Mouse (Mus musculus) cerebellum, postnatal 36 days (tissue): ENCODE results near the gene Usp32.

Experiments used
- DNase-seq, 2 experiments: peaks; one replicate each; pipeline ENCODE4 v3.0.0; 2021 to 2022; ENCODE audit warnings: mixed read lengths in 2 of 2

Usp32 gene

DNA sequence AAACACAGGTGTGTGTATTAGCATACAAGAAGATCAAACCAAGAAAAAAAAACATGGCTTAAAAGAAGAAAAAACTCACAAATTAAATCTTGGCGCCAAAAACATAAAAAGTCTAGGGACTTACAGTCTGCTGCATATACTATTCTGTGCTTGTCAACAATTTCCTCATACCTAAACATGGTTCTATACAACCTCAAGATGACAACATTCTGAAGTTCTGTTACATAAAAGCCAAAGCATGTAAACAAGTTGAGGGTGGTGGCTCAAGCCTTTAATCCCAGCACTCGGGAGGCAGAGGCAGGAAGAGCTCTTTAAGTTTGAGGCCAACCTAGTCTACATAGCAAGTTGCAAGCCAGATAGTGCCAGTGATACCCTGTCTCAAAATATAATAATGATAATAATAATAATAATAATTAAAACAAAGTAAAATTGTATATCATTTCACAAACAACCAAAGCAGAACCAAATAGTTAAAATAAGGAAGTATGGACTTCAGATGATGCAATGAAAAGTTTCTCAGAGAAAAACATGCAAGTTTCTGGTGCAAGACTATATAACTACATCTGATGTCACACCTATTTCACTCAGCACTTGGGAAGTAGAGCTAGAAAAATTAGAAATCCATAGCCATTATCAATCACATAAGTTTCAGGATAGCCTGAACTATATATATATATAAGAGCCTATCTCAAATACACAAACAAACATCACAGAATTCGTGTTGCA is 16.5 kb downstream of the Usp32 start:
- DNase-seq = no peak

- no peak for DNase-seq
Observed at GRCm38 (mm10) chr11:85122073-85122472, 17.9 kb downstream of the Usp32 start.

- DNase-seq = no peak
Observed at GRCm38 (mm10) chr11:85117160-85117559, 22.8 kb downstream of the Usp32 start.

GRCm38 (mm10) chr11:85116084-85116844 is 23.7 kb downstream of the Usp32 start:
- no peak for DNase-seq

- DNase-seq = no peak
Observed at GRCm38 (mm10) chr11:85109957-85110356, 30.0 kb downstream of the Usp32 start.

- DNase-seq = no peak
Observed at GRCm38 (mm10) chr11:85107217-85107616, 32.7 kb downstream of the Usp32 start.

DNA sequence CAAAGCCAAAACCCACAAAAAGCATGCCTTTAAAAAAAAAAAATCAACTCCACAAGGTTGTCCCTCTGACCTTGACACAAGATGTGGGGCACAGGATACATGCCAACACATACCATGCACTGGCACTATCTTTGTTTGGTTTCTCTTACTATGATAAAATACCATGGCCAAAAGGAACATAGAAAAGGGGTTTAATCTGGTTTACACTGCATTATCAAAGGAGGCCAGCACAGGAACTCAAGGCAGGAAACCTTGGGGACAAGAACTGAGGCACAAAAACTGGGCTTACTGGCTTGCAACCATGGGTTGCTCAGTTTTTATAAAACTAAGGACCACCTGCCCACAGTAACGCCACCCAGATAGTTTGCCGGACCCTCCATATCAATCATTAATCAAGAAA is 34.1 kb downstream of the Usp32 start:
- no peak for DNase-seq

DNA sequence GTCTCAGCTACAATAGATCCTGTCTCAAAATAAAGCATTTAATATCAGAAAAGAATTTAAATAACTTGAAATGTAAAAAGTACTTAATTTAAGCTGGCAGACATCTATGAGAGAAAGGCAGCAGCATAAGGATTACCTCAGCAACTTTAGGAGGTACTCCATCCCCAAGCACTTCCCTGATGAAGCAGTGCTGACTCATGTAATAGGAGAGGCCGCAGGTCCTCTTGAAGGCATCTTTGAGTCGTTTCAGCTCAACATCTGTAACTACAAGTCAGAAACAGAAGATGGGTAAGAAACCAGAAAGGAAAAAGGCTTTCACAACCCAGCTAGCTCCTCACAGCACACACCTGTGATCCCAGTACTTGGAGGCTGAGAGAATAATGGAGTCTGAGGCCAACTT is 36.2 kb downstream of the Usp32 start:
- DNase-seq = no peak

DNA sequence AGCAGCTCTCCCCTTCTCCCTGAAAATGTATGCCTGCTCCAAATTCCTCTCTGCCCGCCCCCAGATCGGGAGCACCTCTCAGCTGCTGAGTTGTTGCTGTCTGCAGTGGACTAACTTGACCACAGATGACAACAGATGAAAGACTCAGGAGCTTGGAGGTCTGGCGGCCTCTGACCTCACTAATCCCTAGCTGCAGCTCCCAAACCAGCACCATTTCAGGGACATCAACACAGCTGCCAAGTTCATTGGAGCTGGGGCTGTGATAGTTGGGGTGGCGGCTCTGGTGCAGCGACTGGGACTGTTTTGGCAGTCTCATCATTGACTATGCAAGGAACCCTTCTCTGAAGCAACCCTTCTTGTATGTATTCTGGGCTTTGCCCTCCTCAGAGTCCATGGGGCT is 44.8 kb downstream of the Usp32 start:
- DNase-seq = no peak

DNA sequence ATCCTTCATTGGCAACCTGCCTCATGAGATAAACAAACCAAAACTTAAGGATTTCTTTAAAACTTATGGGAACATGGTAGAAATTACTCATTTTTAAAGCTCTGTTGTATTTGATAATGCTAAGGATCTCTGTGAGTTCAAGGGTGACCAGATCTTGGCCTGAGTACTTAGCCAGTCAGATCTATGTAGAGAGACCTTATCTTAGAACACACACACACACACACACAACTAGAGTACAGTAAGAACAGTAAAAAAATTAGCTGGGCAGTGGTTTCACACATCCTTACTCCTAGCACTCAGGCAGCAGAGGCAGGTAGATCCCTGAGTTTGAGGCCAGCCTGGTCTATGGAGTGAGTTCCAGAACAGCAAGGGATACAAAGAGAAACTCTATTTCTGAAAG is 53.7 kb downstream of the Usp32 start:
- DNase-seq = no peak

GRCm38 (mm10) chr11:85067871-85068270 is 72.1 kb downstream of the Usp32 start:
- no peak for DNase-seq

DNA sequence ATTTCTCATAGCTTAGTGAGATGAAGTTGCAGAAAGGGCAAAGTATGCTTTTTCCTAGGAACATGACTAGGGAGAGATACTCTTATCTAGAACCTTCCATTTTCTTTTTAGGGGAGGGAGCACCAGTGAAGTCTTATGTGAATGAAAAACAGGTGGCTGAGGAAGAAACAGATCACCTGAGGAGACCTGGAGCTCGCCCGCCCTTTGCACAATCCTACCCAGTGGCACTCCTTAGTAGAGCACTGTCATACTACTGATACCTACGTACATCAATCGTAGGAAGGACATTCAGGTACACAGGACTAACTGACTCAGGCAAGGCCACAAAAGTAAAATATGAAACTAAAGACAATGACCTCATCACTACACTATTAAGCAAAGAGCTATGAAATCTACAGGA is 81.4 kb downstream of the Usp32 start:
- no peak for DNase-seq

GRCm38 (mm10) chr11:85057544-85057943 is 82.4 kb downstream of the Usp32 start:
- DNase-seq = no peak

DNA sequence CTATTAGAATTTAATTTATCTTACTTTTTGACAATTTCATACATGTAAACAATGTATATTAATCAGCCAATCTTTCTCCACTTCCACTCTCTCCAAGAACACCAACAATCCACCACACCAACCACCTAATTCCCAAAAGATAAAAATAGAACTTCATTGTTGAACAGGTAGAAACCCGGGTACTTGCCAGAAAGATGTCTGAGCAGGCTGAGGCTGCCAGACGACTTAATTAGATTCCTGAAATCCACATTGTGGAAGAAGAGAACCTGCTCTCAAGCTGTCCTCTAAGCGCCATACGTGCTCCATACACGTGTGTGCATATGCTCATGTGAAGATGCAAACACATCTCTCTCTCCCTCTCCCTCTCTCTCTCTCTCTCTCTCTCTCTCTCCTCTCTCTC is 83.1 kb downstream of the Usp32 start:
- DNase-seq = peak; percentile 15 to 21

DNA sequence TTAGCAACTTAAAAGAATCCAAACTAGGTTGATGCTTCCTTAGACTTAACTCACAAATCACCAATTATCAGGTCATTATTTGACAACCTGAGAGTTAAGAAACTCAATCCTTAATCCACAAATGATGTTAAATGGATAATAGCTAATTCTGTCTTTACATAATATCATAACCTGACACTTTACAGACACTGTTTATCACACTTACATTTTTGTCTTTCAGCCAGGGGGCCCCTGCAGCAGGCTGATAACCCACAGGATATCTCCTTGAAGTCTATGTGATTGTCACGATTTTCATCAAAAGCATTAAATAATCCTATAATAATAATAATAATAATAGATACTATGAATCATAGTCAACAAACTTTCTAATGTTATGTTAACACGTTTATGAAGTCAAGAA is 84.4 kb downstream of the Usp32 start:
- no peak for DNase-seq

DNA sequence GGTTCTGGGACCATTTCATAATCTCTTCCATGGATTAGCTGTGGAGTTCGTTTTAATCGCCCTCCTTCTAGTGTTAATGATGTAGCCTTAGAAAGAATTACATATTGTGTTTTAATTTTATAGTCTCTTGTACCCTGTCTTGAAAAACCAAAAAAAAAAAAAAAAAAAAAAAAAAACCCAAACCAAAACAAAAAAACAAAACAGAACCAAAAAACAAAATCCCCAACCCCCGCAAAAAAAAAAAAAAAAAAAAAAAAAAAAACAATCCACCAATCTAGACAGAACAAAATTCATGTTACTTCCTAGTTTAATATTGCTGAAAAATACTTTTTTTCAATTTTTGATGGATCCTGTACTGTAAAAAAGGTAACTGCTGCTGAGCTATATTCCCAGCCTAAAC is 100.7 kb downstream of the Usp32 start:
- DNase-seq = no peak

DNA sequence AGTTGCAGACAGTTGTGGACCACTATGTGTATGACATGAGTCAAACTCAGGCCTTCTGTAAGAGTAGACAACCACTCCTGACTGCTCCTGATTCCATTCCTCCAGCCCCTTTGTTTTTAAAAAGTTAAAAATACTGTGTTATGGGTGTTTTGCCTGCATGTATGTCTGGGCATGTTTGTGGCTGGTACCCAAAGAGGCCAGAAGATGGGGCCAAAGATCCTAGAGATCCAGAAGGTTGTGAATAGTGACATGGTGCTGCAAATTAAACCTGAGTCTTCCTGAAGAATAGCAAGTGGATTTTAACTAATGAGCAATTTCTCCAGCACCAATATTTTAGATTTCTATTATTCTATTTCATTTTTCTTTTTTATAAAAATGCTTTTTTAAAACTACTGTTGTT is 126.8 kb downstream of the Usp32 start:
- DNase-seq = no peak

DNA sequence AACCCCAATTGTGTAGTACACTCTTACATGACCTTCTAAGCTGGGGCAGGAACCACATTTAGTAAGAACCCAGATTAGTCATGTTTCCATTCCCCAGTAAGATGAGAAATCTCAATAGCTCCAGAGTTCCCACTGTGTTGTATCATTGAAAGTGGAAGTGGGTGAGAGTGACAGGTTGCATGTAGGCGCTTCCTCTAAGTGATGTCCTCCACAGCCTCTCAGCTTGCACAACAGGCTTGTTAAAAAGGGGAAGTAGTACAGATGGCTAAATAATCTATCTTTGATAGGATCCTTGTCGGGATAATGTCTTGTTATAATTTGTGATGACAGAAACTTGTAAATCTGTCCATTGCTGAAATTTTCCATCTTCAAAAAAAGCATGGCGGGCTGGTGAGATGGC is 136.4 kb downstream of the Usp32 start:
- DNase-seq = no peak

GRCm38 (mm10) chr11:84995241-84995640 is 144.7 kb downstream of the Usp32 start:
- DNase-seq = no peak

GRCm38 (mm10) chr11:84992996-84993395 is 147.0 kb downstream of the Usp32 start:
- DNase-seq = no peak

- no peak for DNase-seq
Observed at GRCm38 (mm10) chr11:84988341-84988919, 151.5 kb downstream of the Usp32 start.

- DNase-seq = no peak
Observed at GRCm38 (mm10) chr11:84985421-84985820, 154.5 kb downstream of the Usp32 start.

DNA sequence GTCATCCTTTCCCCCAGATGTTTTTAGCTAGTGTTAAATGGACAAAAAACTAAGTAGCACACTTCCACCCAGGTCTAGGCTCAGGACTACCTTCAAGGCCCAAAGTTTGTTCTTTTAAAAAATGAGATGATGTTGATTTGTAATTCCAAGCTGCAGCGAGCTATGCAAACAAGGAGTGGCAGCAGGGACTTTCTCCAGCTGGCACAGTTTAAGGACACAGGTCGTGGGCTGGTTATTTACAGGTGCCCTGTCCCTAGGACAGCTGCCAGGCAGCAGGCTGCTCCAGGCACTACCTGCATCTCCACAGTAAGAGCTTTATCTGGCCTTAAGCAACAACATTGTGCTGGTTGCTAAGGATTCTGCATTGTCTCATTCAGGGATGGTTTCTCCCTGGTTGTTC is 159.3 kb downstream of the Usp32 start:
- no peak for DNase-seq

GRCm38 (mm10) chr11:84979351-84979750 is 160.6 kb downstream of the Usp32 start:
- DNase-seq = no peak
